Mouse (Mus musculus) layer of hippocampus, postnatal 36 days (tissue): Measurements from ENCODE around the gene Cd177. TPM values are rescaled to one million over a fixed set of nuclear protein-coding genes. Genes with fewer than 3 reads are reported as not detected.

Experiments used
- total RNA-seq, 2 experiments: library from RNA; stranded (reverse); gene quantifications; 2 replicates each; pipeline ENCODE4 v1.2.3; 2021

Gene Cd177
- total RNA-seq, 2 experiments from 2014 or later = not detected

Other genes starting within 250 kb of the Cd177 start
- not detected for gene AC161166.1, start 247.9 kb downstream of the Cd177 start, total RNA-seq
- gene Irgq, start 229.6 kb downstream of the Cd177 start, total RNA-seq = 10 to 100 TPM; 67.7 to 69.6 TPM
- gene Pinlyp, start 214.2 kb downstream of the Cd177 start, total RNA-seq = not detected
- gene Xrcc1, start 214.0 kb downstream of the Cd177 start, total RNA-seq = 10 to 100 TPM; 34.2 to 37.7 TPM
- gene Ethe1, start 172.8 kb downstream of the Cd177 start, total RNA-seq = 10 to 100 TPM in 1 of 2 experiments, 1 to 10 TPM in 1; 10.0 to 12.0 TPM
- 1 to 10 TPM; 4.7 to 5.7 TPM for gene Zfp575, start 172.7 kb downstream of the Cd177 start, total RNA-seq
- gene Phldb3, start 149.5 kb downstream of the Cd177 start, total RNA-seq = under 1 TPM in 1 of 2 experiments, not detected in 1; 0.30 TPM
- gene Lypd3, start 123.8 kb downstream of the Cd177 start, total RNA-seq = under 1 TPM; 0.40 to 0.68 TPM
- gene Tex101, start 83.6 kb downstream of the Cd177 start, total RNA-seq = not detected
- not detected for gene BC049730, start 51.1 kb downstream of the Cd177 start, total RNA-seq
- gene Gm4763, start 33.4 kb downstream of the Cd177 start, total RNA-seq = not detected
- gene Ceacam10, start 16.9 kb upstream of the Cd177 start, total RNA-seq = not detected
- gene Gm9844, start 101.9 kb upstream of the Cd177 start, total RNA-seq = not detected
- not detected for gene Lypd4, start 109.6 kb upstream of the Cd177 start, total RNA-seq
- not detected for gene Dmrtc2, start 109.7 kb upstream of the Cd177 start, total RNA-seq
- 100 to 1,000 TPM; 490 to 494 TPM for gene Rps19, start 124.1 kb upstream of the Cd177 start, total RNA-seq
- under 1 TPM in 1 of 2 experiments, not detected in 1; 0.43 TPM for gene Cd79a, start 137.1 kb upstream of the Cd177 start, total RNA-seq
- gene Arhgef1, start 142.6 kb upstream of the Cd177 start, total RNA-seq = 10 to 100 TPM; 81.1 to 86.9 TPM
- not detected for gene Gm4881, start 184.2 kb upstream of the Cd177 start, total RNA-seq
- gene Rabac1, start 212.4 kb upstream of the Cd177 start, total RNA-seq = 100 to 1,000 TPM; 267 to 288 TPM
- gene Atp1a3, start 245.6 kb upstream of the Cd177 start, total RNA-seq = 1,000 to 10,000 TPM; 2,432 to 2,476 TPM